Mouse (Mus musculus) urinary bladder, postnatal 10 days (tissue): ENCODE data around the gene Mthfs.
"Not testable (repeated sequence)": the region's sequence is repeated elsewhere in the genome, so short reads cannot be mapped to it uniquely, and the experiment has no call there.

Source experiments
- DNase-seq: peaks from one replicate; pipeline ENCODE4 v3.0.0; 2022; ENCODE audit warnings: low spot score

Mthfs gene

GRCm38 (mm10) chr9:89240516-89241019, 30.1 kb downstream of the Mthfs start:
- DNase-seq = not testable (repeated sequence)

GRCm38 (mm10) chr9:89253400-89253799, 42.9 kb downstream of the Mthfs start:
- no peak for DNase-seq

- DNase-seq = no peak
Measured at GRCm38 (mm10) chr9:89256556-89257335, 46.3 kb downstream of the Mthfs start.

DNA sequence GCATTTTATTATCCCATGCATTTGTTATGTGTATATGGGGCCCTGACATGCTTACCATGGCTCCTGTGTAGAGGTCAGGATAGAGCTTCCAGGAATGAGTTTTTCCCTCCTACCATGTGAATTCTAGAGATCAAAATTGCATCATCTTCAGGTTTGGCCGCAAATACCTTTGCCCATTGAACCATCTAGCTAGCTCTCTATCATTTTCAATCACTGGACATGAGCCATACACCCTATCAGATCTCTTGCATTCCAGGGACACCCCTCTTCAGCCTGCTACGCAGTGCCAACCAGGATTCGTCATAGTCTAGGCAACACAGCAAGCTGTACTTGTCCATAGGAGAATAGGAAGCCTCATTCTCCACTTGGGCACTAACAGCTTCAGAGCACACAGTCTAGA, 53.5 kb downstream of the Mthfs start:
- no peak for DNase-seq

GRCm38 (mm10) chr9:89264571-89264970, 54.1 kb downstream of the Mthfs start:
- no peak for DNase-seq

- no peak for DNase-seq
Measured at GRCm38 (mm10) chr9:89267093-89267492, 56.6 kb downstream of the Mthfs start.

DNA sequence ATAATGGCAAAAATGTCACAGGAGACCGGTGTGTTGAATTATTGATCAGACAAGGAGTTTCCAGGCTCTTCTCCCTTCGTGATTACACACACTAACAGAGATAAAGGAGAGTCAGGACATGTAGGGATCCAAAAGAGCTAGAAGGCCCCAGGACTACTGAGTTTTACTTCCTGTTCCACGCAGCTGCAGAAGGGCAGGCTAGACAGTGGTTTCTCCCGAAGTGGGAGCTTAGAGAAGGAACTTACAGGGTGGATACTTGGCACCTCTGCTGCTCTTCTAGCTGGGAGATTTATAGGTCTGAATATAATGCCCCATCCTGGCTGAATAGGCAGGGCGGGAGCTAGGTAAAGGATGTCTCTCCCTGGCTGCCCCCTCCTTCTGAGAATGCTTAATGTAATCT, 57.1 kb downstream of the Mthfs start:
- DNase-seq = no peak

- DNase-seq = no peak
Measured at GRCm38 (mm10) chr9:89270376-89270775, 59.9 kb downstream of the Mthfs start.

DNA sequence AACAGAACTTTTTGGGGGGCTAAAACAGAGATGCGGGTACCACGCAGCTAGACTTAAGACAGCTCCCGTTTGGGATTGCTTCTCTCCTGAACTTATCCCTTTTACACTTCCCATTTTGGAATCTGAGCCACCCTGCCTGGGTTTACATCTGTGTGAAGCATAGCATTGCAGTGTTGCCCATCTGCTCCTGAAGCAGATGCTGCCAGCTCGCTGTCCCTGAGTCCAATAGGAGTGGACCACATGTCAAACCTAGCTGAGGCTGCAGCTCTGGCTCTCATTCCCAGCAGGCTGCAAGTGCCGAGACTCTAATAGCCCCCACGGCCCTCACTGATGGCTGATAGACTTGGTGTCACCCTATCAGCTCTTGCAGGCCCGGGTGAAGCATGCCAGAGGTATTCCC, 63.3 kb downstream of the Mthfs start:
- no peak for DNase-seq

GRCm38 (mm10) chr9:89278207-89278606, 67.7 kb downstream of the Mthfs start:
- no peak for DNase-seq

DNA sequence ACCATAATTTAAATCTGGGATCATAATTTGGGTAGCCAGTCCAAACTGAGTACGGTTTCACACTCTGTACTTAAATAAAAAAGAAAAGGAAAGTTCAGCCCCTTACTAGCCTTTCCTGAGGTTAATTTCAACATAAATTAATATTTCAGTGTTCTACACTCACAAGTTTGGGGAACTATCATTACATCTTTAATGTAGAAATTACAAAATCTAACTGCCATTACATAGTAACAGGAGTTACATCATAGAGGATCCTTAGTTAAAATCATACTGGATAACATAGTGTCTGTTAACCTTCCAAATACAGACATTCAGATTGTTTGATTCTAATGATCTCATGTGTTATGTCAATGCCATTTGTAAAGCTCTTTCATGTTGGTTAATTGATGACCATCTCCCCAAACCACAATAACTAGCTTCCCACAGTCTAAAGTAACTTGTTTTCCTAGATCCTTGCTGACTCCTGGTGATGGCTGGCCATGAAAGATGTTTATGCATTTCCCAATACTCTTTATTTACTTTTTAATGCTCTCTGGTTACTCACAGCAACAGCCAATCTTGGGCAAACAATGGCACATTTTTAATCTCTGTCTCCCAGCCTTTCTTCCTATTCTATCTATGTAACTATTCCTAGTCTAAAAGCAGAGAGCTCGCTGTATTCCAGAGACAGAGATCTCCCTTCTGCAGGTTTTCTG, 72.0 kb downstream of the Mthfs start:
- DNase-seq = no peak

DNA sequence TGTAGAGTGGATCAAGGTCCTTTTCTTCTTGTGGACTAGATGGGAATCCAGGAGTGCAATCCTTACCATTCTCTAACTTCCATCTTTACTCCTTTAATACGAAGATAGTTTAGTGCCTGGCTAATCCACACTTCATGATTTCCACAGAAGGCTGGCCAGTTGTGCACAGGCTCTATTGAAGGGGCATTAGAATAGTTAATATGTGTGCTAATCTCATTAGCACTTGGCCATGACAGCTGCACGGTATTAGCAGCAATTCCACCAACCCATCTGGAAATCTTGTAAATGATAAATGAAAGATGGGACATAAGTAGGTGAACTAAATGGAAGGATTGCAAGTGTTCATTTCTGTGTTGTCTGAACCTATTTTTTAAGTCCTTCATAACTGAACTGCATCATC, 77.6 kb downstream of the Mthfs start:
- DNase-seq = no peak

GRCm38 (mm10) chr9:89293364-89293763, 82.9 kb downstream of the Mthfs start:
- no peak for DNase-seq

DNA sequence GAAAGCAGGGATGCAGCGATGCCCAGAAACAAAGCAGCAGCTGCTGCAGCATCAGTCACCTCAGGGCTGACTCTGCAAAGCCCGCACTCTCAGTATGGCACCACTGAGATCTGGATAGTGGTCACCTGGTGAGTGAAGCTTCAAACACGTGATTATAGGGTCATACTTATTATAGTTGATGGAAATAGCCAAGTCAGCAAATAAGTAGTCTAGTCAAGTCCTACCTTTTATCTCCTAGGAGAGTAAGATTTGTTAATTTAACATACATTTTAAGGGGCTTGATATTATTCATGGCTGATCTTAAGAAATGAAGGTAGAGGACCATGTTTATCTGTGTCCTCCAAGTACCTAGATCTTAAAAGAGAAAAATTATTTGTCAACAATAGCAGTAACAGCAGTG, 83.6 kb downstream of the Mthfs start:
- no peak for DNase-seq

DNA sequence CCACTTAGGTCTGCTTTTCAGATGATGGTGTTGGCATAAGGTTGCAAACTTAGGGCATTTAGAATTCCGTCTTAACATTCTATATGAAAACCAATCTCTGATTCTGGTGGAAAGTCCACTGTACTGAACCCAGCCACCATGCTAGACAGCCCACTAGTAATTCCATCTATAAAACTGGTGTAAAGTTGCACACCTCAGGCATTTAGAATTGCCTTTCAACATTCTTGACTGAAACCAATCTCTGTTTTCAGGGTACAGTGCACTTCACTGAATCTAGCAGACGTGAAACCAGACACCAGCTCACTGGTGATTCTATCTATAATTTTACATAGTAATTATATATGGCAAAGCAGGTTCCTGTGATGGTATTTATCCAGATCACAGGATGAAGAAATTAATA, 95.2 kb downstream of the Mthfs start:
- DNase-seq = no peak

DNA sequence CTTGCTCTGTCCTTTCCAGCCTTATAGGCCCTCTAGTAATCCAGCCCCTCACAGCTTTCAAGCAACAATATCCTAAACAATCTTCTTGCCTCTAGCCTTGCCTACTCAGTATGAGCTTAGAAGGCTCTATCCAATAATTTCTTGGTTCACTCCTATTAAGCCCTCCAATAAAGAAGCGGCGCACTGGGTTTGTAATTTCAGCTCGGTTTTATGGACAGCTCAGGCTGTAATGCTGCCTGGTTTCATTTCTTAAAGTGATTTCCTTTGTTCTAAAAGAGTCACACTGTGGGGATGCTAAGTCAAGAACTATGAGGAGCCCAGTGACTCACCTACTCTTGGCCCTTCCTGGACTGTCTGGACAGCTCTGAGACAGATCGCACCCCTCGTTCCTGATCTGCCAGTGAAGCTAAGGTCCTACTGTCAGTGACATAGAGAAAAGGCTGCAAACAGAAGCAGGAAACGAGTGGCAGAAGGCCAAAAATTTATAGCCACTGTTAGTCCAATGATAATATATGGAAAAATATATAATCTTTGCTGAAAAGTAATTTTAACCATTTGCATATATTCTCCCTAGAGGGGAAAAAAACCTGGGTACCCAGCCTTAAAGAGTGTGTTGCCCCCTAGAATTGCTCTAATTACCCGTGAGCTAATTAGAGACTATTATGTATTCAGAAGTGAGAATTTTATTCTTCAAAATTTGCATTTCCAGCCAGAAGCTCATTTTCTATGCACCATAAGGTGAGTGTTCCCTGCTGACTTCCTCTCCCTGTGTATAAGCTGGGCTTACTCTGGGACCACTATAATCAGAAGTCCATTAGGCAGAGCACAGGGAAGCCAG, 98.1 kb downstream of the Mthfs start:
- DNase-seq = no peak

- no peak for DNase-seq
Measured at GRCm38 (mm10) chr9:89309195-89309535, 98.7 kb downstream of the Mthfs start.

DNA sequence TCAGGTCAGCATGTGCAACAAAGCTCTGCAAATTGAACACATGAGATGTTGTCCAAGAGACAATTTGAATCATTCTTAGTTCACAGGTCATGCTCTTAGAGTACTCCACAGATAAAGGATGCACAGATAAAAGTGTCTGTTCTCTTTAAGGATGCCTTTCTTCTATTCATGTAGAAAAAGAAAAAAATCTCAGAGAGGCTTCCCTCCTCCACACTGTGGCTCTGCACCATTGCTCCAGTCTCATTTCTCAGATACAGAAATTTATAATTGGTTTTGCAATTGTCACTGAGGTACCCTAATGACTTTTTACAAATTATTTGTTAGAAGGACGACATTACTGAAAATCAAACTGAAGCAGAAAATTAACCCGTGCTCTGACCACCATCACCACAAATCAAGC, 101.2 kb downstream of the Mthfs start:
- no peak for DNase-seq

GRCm38 (mm10) chr9:89373731-89374130, 163.3 kb downstream of the Mthfs start:
- DNase-seq = no peak

DNA sequence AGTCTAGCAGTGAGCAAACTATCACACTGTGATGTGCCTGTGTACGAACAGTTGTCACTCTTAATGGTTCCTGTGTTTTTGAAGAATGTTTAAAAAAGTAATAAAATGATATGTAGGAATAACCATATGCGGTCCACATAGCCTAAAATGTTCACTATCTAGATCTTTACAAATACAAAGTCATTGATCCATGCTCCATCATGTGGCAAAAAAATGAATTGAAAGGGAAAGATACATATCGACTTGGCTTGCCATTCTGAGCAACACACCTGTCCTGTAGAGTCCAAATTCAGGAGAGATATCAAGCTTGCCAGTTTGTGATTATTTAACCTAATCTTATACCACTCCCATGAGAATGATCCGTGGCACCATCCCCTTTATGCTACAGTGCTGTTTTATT, 164.2 kb downstream of the Mthfs start:
- no peak for DNase-seq

DNA sequence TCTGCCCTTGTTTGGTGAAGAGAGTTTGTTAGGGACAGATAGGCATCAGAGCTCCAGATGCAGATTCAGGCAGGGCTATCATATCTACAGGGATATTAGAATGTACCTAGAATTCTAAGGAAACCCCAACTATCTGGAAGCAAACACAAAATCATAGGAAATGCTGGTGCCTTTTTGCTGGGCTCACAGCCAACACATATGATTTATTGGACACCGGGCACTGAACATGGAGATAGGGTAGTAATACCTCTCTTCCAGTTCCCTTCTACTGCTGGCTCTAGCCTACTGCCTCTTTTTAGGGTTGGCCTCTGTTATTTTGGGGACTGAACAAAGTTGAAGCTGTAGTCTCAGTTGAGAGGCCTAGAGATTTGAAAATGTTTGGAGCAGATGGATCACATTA, 192.6 kb downstream of the Mthfs start:
- no peak for DNase-seq
